Mouse (Mus musculus): ENCODE data around the gene Gm14214. TPM values are rescaled to one million over a fixed set of nuclear protein-coding genes. Genes with fewer than 3 reads are reported as not detected.

Gene Gm14214
- polyA plus RNA-seq, 1 experiment from 2014 or later, result not detected

GRCm38 (mm10) chr2:154790656-154791483 is 21.0 kb upstream of the Gm14214 start, which contains the start of the genes Raly and a:
Raly (plus strand) TSS chr2:154791096.
a (plus strand) TSS chr2:154791402.
- H3K4me3 ChIP-seq, result peak within 1 kb of the TSS; percentile 88
- H3K4me2 ChIP-seq (replicated peaks), result peak within 1 kb of the TSS; percentile 79
- peaks cover 39% of the 10 kb centered on the region for H3K4me1 ChIP-seq
- peak; percentile 96 for ATAC-seq (ENCODE audit: low FRiP score, low read depth)
- H3K9ac ChIP-seq, result peak within 1 kb of the TSS; percentile 99
- under 1% methylated on average over 64 of the region's 89 CpGs for WGBS
- no peaks in the 10 kb centered on the region for H3K27me3 ChIP-seq
- peak within 1 kb of the TSS; percentile 96 for H3K27ac ChIP-seq
- H3K36me3 ChIP-seq, result no peaks in the 10 kb centered on the region
- no peaks in the 10 kb centered on the region for H3K9me3 ChIP-seq

DNA sequence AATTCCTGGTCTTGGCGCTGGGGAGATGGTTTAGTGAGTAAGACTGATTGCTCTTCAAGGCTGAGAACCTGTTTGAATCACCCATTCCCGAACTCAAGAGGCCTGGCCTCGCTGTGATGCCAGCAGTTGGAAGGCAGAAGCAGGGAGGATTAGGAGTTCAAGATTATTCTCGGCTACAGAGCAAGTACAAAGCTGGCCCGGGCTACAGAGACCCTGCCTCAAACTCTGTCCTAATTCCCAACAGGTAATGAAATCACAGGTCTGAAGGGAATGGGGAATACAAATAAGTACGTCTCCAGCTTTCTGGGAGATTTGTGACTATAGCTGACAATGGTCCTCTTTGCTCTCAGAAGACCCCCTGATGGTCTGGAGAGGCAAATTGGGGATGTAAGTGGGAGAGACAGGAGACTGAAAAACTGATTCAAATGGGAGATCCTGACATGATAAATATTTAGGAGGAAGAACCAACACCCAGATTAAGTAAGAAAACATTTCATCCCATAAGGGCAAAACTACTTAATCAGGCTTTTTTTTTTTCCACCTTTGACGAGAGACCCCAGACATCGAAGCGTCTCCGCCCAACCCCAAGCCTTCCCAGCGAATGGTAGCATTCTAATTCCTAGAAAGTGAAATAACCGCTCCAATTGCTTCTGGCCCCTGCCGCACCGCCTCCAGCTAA is 20.3 kb upstream of the Gm14214 start:
- peaks cover 37% of the 10 kb centered on the region for H3K4me1 ChIP-seq
- H3K9me3 ChIP-seq, result no peaks in the 10 kb centered on the region
- H3K4me3 ChIP-seq, result peak overlapping the region; percentile 88
- no peaks in the 10 kb centered on the region for H3K36me3 ChIP-seq
- H3K9ac ChIP-seq, result peak overlapping the region; percentile 43; the same call in 1 of the 2 replicates
- peak overlapping the region; percentile 22; the same call in 1 of the 2 replicates for H3K27ac ChIP-seq
- no peak for ATAC-seq (ENCODE audit: low FRiP score, low read depth)
- peak overlapping the region; percentile 59 for H3K4me2 ChIP-seq (replicated peaks)
- no peaks in the 10 kb centered on the region for H3K27me3 ChIP-seq
- WGBS, result 5% methylated on average over 14 of the region's 14 CpGs

DNA sequence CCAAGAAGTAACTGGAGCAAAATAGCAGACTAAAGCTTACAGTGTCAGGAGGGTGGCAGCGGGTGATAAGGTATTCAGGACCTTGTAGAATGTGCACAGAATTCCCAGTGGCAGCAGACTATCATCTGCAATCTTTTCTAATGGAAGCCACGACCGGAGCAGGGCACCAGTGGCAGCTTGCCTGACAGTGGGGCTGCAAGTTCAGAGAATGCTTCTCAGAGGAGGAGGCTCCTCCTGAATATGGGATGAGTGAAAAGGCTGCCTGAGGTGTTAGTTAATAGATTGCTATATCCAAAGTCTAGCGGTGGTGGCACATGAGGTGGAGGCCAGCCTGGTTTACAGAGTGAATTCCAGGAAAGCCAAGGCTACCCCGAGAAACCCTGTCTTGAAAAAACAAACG is 19.6 kb upstream of the Gm14214 start:
- H3K9me3 ChIP-seq, result no peaks in the 10 kb centered on the region
- WGBS, result 74% methylated on average over 6 of the region's 6 CpGs
- H3K4me2 ChIP-seq (replicated peaks), result no peak overlapping the region
- H3K36me3 ChIP-seq, result no peaks in the 10 kb centered on the region
- peaks cover 34% of the 10 kb centered on the region for H3K4me1 ChIP-seq
- no peak overlapping the region for H3K27ac ChIP-seq
- H3K4me3 ChIP-seq, result no peak overlapping the region
- no peaks in the 10 kb centered on the region for H3K27me3 ChIP-seq
- no peak for ATAC-seq (ENCODE audit: low FRiP score, low read depth)
- no peak overlapping the region for H3K9ac ChIP-seq

GRCm38 (mm10) chr2:154786776-154787175 is 16.9 kb upstream of the Gm14214 start:
- H3K4me2 ChIP-seq (replicated peaks), result no peak overlapping the region
- H3K27ac ChIP-seq, result no peak overlapping the region
- H3K4me1 ChIP-seq, result peaks cover 17% of the 10 kb centered on the region
- H3K36me3 ChIP-seq, result no peaks in the 10 kb centered on the region
- no peak overlapping the region for H3K9ac ChIP-seq
- no peak overlapping the region for H3K4me3 ChIP-seq
- WGBS, result 80% methylated on average over 11 of the region's 11 CpGs
- no peaks in the 10 kb centered on the region for H3K9me3 ChIP-seq
- ATAC-seq (ENCODE audit: low FRiP score, low read depth), result no peak
- no peaks in the 10 kb centered on the region for H3K27me3 ChIP-seq

- H3K9me3 ChIP-seq, result no peaks in the 10 kb centered on the region
- H3K4me2 ChIP-seq (replicated peaks), result no peak overlapping the region
- WGBS, result 46% methylated on average over 3 of the region's 3 CpGs
- no peak overlapping the region for H3K4me3 ChIP-seq
- no peak overlapping the region for H3K27ac ChIP-seq
- H3K9ac ChIP-seq, result no peak overlapping the region
- no peaks in the 10 kb centered on the region for H3K27me3 ChIP-seq
- no peak for ATAC-seq (ENCODE audit: low FRiP score, low read depth)
- H3K36me3 ChIP-seq, result no peaks in the 10 kb centered on the region
- H3K4me1 ChIP-seq, result peaks cover 17% of the 10 kb centered on the region
Observed at GRCm38 (mm10) chr2:154786187-154786586, 16.4 kb upstream of the Gm14214 start.

DNA sequence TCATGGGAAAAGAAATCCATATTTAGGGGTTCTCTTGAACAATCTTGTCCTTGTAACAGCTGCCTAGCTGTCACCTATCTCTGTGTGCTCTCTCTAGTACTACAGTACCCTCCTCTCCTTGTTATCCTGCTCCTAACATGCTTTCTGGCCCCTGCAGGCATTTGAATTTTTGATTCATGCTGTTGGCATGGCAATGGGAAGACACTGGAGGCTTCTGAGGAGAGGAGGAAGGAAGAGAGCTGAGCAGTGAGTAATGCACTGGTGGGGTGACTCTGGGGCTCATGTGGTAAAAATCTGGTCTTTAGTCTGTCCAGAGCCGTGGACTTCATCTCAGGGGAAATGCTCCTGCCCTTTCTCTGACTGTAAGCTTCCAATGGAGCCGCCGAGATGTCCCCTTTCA is 15.5 kb upstream of the Gm14214 start:
- ATAC-seq (ENCODE audit: low FRiP score, low read depth), result no peak
- 72% methylated on average over 3 of the region's 3 CpGs for WGBS
- Histone ChIP-seq H3K36me3 (no peaks in the 10 kb centered on the region), H3K4me1 (peaks cover 17% of the 10 kb centered on the region), H3K9ac (no peak overlapping the region), H3K27ac (no peak overlapping the region), H3K4me3 (no peak overlapping the region), H3K4me2 (replicated peaks) (no peak overlapping the region), H3K27me3 (no peaks in the 10 kb centered on the region), H3K9me3 (no peaks in the 10 kb centered on the region)

- H3K36me3 ChIP-seq, result no peaks in the 10 kb centered on the region
- no peak overlapping the region for H3K4me2 ChIP-seq (replicated peaks)
- no peak overlapping the region for H3K9ac ChIP-seq
- no peak overlapping the region for H3K27ac ChIP-seq
- H3K9me3 ChIP-seq, result no peaks in the 10 kb centered on the region
- H3K27me3 ChIP-seq, result no peaks in the 10 kb centered on the region
- no peak for ATAC-seq (ENCODE audit: low FRiP score, low read depth)
- H3K4me3 ChIP-seq, result no peak overlapping the region
- WGBS, result 67% methylated on average over 17 of the region's 17 CpGs
- H3K4me1 ChIP-seq, result peaks cover 11% of the 10 kb centered on the region
Observed at GRCm38 (mm10) chr2:154782856-154783650, 13.2 kb upstream of the Gm14214 start.

GRCm38 (mm10) chr2:154782361-154782760 is 12.5 kb upstream of the Gm14214 start:
- no peak for ATAC-seq (ENCODE audit: low FRiP score, low read depth)
- WGBS, result 53% methylated on average over 4 of the region's 4 CpGs

DNA sequence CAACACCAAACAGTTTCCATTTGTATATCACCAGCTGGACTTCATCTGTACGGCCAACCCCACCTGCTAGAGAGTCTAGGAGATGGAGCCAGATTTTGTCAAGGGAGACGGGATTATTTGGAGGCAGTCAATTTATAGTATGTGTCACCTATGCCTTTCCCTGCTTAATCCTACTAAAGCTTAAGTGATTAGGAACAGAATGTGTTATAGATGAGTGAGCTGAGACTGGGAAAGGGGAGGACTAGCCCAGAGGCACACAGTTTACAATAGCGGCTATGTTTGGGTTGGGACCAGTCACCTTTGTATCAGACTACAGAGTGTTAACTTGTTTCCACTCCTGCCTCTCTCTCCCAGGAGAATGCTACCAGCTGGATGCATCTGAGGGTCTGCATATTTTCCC is 9.8 kb upstream of the Gm14214 start:
- H3K27me3 ChIP-seq, result no peaks in the 10 kb centered on the region
- no peak overlapping the region for H3K4me2 ChIP-seq (replicated peaks)
- no peak overlapping the region for H3K4me3 ChIP-seq
- H3K27ac ChIP-seq, result no peak overlapping the region
- 45% methylated on average over 3 of the region's 3 CpGs for WGBS
- H3K9ac ChIP-seq, result no peak overlapping the region
- peaks cover 4% of the 10 kb centered on the region for H3K4me1 ChIP-seq
- H3K36me3 ChIP-seq, result no peaks in the 10 kb centered on the region
- no peaks in the 10 kb centered on the region for H3K9me3 ChIP-seq
- ATAC-seq (ENCODE audit: low FRiP score, low read depth), result no peak

More at GRCm38 (mm10) chr2:154782361-154782760, 12.5 kb upstream of the Gm14214 start:
- Histone ChIP-seq H3K4me3 (no peak overlapping the region), H3K9ac (no peak overlapping the region), H3K4me1 (peaks cover 11% of the 10 kb centered on the region), H3K27me3 (no peaks in the 10 kb centered on the region), H3K4me2 (replicated peaks) (no peak overlapping the region), H3K9me3 (no peaks in the 10 kb centered on the region), H3K27ac (no peak overlapping the region), H3K36me3 (no peaks in the 10 kb centered on the region)

DNA sequence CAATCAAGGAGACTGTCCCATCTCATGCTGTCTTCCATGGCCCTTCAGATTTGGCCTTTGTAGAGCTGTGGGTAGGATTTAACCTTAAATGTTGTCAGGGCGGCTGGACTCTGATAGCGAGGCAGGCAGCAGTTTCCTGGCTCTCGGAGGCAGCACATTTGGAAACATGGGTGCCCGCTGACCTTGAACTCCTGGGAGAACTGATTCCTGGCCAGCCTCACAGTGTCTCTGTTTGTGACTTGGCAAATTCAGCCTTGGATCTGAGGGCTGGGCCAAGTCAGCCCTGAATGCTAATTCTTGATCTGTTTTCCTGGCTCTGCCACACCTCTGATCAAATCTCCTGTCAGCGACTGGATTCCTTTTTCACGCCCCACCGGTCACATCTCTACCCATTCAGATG is 6.7 kb upstream of the Gm14214 start:
- no peaks in the 10 kb centered on the region for H3K27me3 ChIP-seq
- WGBS, result 78% methylated on average over 7 of the region's 7 CpGs
- no peak overlapping the region for H3K9ac ChIP-seq
- no peaks in the 10 kb centered on the region for H3K36me3 ChIP-seq
- ATAC-seq (ENCODE audit: low FRiP score, low read depth), result no peak
- H3K27ac ChIP-seq, result no peak overlapping the region
- no peak overlapping the region for H3K4me3 ChIP-seq
- H3K9me3 ChIP-seq, result peaks cover 4% of the 10 kb centered on the region; the same call in 1 of the 2 replicates
- H3K4me1 ChIP-seq, result no peaks in the 10 kb centered on the region
- no peak overlapping the region for H3K4me2 ChIP-seq (replicated peaks)

GRCm38 (mm10) chr2:154774032-154774431 is 4.2 kb upstream of the Gm14214 start:
- no peak overlapping the region for H3K4me2 ChIP-seq (replicated peaks)
- H3K27me3 ChIP-seq, result no peaks in the 10 kb centered on the region
- no peak overlapping the region for H3K9ac ChIP-seq
- whole genome bisulfite sequencing, result 80% methylated on average over 1 of the region's 1 CpGs
- H3K4me3 ChIP-seq, result no peak overlapping the region
- no peak for ATAC-seq (ENCODE audit: low FRiP score, low read depth)
- H3K9me3 ChIP-seq, result peaks cover 4% of the 10 kb centered on the region; the same call in 1 of the 2 replicates
- no peaks in the 10 kb centered on the region for H3K4me1 ChIP-seq
- H3K27ac ChIP-seq, result no peak overlapping the region
- no peaks in the 10 kb centered on the region for H3K36me3 ChIP-seq

- Histone ChIP-seq H3K27ac (no peak overlapping the region), H3K4me3 (no peak overlapping the region), H3K36me3 (no peaks in the 10 kb centered on the region), H3K9ac (no peak overlapping the region), H3K4me2 (replicated peaks) (no peak overlapping the region), H3K27me3 (no peaks in the 10 kb centered on the region), H3K4me1 (peaks cover 5% of the 10 kb centered on the region; the same call in 1 of the 2 replicates), H3K9me3 (peaks cover 4% of the 10 kb centered on the region; the same call in 1 of the 2 replicates)
- no peak for ATAC-seq (ENCODE audit: low FRiP score, low read depth)
- 79% methylated on average over 8 of the region's 8 CpGs for WGBS
Observed at GRCm38 (mm10) chr2:154771604-154772003, 1.8 kb upstream of the Gm14214 start.

All from limb, embryonic 13.5 days (tissue).